Mouse (Mus musculus) kidney, postnatal 0 days (tissue): ENCODE measurements at regions not wholly inside any gene's neighbourhood (a gene's known extent, or its start where the extent isn't known, plus 50 kb on each side); places are given as distances from the start of the nearest gene placed in this dataset.

Experiments used
- ATAC-seq: fragments of 200-750 bp; cut with Nextera tagmentation; replicated peaks from 2 replicates; pipeline ENCODE4 v1.8.0; 2017; ENCODE audit warnings: low read depth, moderate number of reproducible peaks, moderate TSS enrichment, moderate library complexity; ENCODE audit not compliant: low FRiP score
- DNase-seq: peaks from one replicate; pipeline ENCODE4 v3.0.0-alpha.2; 2016; ENCODE audit warnings: low spot score
- H3K27ac ChIP-seq: fragments of 300-500 bp; sonication (generic); 2 replicates; pipeline ENCODE4 v1.5.1; 2014; ENCODE audit warnings: mild to moderate bottlenecking
- H3K27me3 ChIP-seq: fragments of 300-500 bp; sonication (generic); 2 replicates; pipeline ENCODE4 v1.6.1; 2014; ENCODE audit warnings: low read length, mixed read lengths; ENCODE audit not compliant: insufficient read depth
- H3K36me3 ChIP-seq: fragments of 300-500 bp; sonication (generic); 2 replicates; pipeline ENCODE4 v1.6.1; 2014; ENCODE audit warnings: low read length, mixed read lengths; ENCODE audit not compliant: insufficient read depth
- H3K4me1 ChIP-seq: fragments of 300-500 bp; sonication (generic); replicated peaks from 2 replicates; pipeline ENCODE4 v1.6.1; 2014; ENCODE audit warnings: antibody characterized with exemption, low read length, mixed read lengths; ENCODE audit not compliant: insufficient read depth
- H3K4me2 ChIP-seq: fragments of 300-500 bp; sonication (generic); 2 replicates; pipeline ENCODE4 v1.6.1; 2014; ENCODE audit warnings: mild to moderate bottlenecking, low read length, moderate library complexity, mixed read lengths
- H3K4me3 ChIP-seq: fragments of 300-500 bp; sonication (generic); replicated peaks from 2 replicates; pipeline ENCODE4 v1.5.1; 2014; ENCODE audit warnings: low read depth, low read length
- H3K9ac ChIP-seq: fragments of 300-500 bp; sonication (generic); 2 replicates; pipeline ENCODE4 v1.6.1; 2014; ENCODE audit warnings: low read depth, low read length
- H3K9me3 ChIP-seq: fragments of 300-500 bp; sonication (generic); replicated peaks from 2 replicates; pipeline ENCODE4 v1.6.1; 2016; ENCODE audit warnings: low read length, inconsistent platforms, mixed read lengths
- CTCF ChIP-seq: IDR thresholded peaks from 2 replicates; pipeline ENCODE4 v1.5.1; 2016; ENCODE audit warnings: antibody characterized with exemption, low read depth, mild to moderate bottlenecking, moderate library complexity
- WGBS: fragments of 180-500 bp; shearing (Covaris S2); extraction: QIAGEN DNeasy Blood & Tissue Kit; methylation state at CpG from one replicate; pipeline ENCODE4 v1.1.7; 2014; 5-methylcytosine and 5-hydroxymethylcytosine counted together

DNA sequence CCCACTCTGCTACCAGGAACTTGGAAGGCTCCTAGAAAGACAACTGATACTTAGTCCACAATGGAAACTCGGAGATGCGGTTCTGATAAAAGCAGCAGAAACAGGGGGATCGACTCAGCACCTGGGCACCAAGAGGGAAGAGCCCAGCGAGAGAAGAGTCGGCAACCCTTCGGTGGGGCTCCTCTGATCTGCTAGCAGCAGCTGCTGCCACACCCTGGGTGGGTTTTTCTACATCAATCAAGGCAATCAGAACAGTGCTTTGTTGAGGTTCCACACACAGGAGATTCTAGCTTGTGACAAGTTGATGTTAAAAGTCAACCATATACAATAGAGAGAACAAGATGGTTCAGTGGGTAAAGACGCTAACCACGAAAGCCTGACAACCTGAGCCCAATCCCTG, 102.4 kb upstream of the Npas2 start:
- Histone ChIP-seq H3K4me2 (no peak overlapping the region), H3K4me3 (no peak overlapping the region), H3K36me3 (no peaks in the 10 kb centered on the region), H3K9ac (no peak overlapping the region), H3K27ac (no peak overlapping the region), H3K27me3 (no peaks in the 10 kb centered on the region), H3K9me3 (no peaks in the 10 kb centered on the region), H3K4me1 (no peaks in the 10 kb centered on the region)
- DNase-seq (no peak), ATAC-seq (no peak)
- no peak for TF ChIP-seq CTCF
- WGBS = 91% methylated on average over 8 of the region's 8 CpGs

DNA sequence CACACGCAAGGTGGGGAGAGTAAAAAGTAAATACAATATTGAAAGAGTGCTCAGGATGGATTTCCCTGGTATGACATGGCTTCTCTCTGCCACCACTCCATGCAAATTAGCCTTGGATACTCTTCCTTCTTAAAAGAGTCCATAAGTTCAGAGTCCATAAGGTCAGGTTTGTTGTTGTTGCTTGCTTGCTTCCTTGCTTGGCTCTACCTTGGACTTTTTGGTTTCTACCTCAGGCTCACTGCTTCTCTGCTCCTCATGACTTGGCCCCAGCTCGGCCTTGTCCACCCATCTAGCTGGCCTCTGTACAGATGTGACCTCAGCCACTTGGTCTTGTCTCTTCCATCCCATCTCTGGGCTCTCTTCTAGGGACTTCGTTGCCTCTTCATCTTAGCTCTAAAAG, 101.9 kb upstream of the Npas2 start:
- H3K27ac ChIP-seq = no peak overlapping the region
- TF ChIP-seq CTCF = no peak
- no peaks in the 10 kb centered on the region for H3K36me3 ChIP-seq
- H3K4me2 ChIP-seq = no peak overlapping the region
- H3K4me1 ChIP-seq = no peaks in the 10 kb centered on the region
- no peak overlapping the region for H3K9ac ChIP-seq
- H3K27me3 ChIP-seq = no peaks in the 10 kb centered on the region
- H3K9me3 ChIP-seq = no peaks in the 10 kb centered on the region
- DNase-seq = no peak
- H3K4me3 ChIP-seq = no peak overlapping the region
- no peak for ATAC-seq
- 85% methylated on average over 3 of the region's 3 CpGs for WGBS

DNA sequence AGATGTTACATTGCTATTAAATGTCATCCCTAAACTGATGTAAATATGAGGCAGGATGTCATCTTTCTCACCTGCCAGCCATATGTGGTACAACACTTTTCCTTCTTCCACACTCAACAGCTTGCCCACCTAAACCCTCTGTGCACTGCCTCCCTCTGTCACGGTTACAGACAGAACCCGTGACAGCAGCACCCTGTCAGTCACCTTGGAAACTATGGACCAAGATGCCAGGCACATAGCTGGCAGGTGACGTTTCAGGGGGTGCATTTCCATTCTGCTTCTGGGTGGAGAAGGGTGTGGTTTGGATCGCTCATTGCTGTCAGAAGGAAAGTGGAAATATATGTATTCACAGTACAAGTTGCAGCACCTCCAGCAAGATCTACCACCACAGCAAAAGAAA, 100.2 kb upstream of the Npas2 start:
- H3K9ac ChIP-seq = no peak overlapping the region
- TF ChIP-seq CTCF = no peak
- no peaks in the 10 kb centered on the region for H3K36me3 ChIP-seq
- no peak overlapping the region for H3K4me2 ChIP-seq
- H3K27ac ChIP-seq = no peak overlapping the region
- WGBS = 78% methylated on average over 4 of the region's 4 CpGs
- ATAC-seq (no peak), DNase-seq (no peak)
- no peaks in the 10 kb centered on the region for H3K9me3 ChIP-seq
- H3K27me3 ChIP-seq = no peaks in the 10 kb centered on the region
- H3K4me3 ChIP-seq = no peak overlapping the region
- H3K4me1 ChIP-seq = no peaks in the 10 kb centered on the region

DNA sequence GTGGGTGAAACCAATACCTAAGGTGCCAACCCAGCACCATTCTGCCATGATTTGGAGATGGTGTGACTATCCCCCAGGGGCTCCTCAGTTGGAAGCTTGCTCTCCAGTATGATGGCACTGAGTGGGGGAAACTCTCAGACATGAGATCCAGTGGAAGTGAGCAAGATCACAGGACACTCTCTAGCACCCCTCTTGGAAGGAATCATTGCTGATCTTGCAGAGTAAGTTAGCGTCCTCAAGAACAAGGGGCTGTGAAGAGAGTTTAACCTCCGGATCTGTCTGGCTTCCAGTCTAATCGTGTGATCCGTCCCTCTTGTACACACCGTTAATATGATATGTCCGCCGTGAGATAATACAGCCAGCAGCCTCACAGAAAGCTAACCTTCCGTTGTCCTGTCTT, 99.5 kb upstream of the Npas2 start:
- no peak overlapping the region for H3K4me2 ChIP-seq
- H3K4me1 ChIP-seq = no peaks in the 10 kb centered on the region
- H3K27me3 ChIP-seq = no peaks in the 10 kb centered on the region
- WGBS = 90% methylated on average over 8 of the region's 8 CpGs
- no peak overlapping the region for H3K27ac ChIP-seq
- ATAC-seq (no peak), DNase-seq (no peak)
- H3K9ac ChIP-seq = no peak overlapping the region
- no peak overlapping the region for H3K4me3 ChIP-seq
- H3K9me3 ChIP-seq = no peaks in the 10 kb centered on the region
- no peak for TF ChIP-seq CTCF
- no peaks in the 10 kb centered on the region for H3K36me3 ChIP-seq

DNA sequence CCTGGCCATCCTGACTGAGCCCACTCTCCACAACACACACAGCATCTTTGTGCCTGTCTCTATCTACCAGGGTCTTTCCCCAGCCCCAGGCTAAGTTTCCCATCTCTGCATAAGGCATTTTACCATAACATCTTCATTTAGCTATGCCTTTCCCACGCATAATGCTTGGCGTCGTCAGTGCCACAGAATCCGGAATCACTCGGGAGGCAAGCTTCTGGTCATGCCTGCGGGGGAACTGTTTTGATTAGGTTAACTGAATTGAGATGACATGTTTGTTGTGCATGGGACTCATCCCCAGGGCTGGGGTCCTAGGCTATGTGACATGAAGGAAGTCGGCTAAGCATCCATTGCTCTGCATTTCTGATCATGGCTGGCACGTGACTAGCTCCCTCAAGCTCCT, 97.6 kb upstream of the Npas2 start:
- Histone ChIP-seq H3K4me2 (no peak overlapping the region), H3K9ac (no peak overlapping the region), H3K27ac (no peak overlapping the region), H3K4me1 (no peaks in the 10 kb centered on the region), H3K9me3 (no peaks in the 10 kb centered on the region), H3K27me3 (no peaks in the 10 kb centered on the region), H3K36me3 (no peaks in the 10 kb centered on the region), H3K4me3 (no peak overlapping the region)
- TF ChIP-seq CTCF = no peak
- WGBS = 91% methylated on average over 8 of the region's 8 CpGs
- no peak for DNase-seq
- ATAC-seq = no peak

DNA sequence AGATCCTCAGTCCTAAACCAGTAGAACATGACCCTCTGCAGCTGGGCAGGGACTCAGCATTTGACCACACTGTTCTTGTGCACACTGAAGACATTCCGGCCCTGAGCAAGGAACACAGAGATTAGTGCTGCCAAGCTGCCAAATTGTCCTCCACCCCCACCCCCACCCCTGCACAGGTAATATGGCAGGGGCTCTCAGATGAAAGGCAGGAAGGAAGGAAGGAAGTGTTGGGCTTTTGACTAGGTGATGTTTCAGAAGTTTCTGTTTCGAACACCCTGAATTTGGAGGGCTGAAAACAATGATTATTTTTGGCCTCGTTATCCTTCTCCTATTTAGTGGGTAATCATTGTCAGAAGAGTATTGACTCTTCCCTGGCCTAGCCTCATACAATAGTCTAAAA, 96.8 kb upstream of the Npas2 start:
- no peaks in the 10 kb centered on the region for H3K9me3 ChIP-seq

DNA sequence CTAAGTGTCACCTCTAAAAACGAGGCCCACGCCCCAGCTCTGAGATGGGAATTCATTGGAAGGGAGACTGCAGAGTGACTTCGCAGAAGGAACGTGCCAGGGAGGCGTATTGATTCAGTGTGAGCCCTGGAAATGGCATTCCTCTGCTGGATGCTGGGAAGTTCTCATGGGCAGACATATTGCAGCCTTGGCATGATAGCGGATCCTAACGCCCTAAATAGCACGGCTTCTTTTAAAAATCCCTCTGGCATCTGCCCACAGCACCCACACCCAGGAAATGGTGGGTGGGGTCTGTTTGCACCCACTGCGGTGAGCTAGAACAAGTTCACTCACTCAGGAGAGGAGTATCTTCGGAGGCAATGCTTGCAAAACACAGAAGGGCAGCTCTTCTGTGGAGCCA, 96.0 kb upstream of the Npas2 start:
- 92% methylated on average over 10 of the region's 10 CpGs for WGBS
- Histone ChIP-seq H3K4me1 (no peaks in the 10 kb centered on the region), H3K4me3 (no peak overlapping the region), H3K27ac (no peak overlapping the region), H3K9ac (no peak overlapping the region), H3K4me2 (no peak overlapping the region), H3K27me3 (no peaks in the 10 kb centered on the region), H3K9me3 (no peaks in the 10 kb centered on the region), H3K36me3 (no peaks in the 10 kb centered on the region)
- DNase-seq (no peak), ATAC-seq (no peak)
- no peak for TF ChIP-seq CTCF

More for the DNA sequence above, 96.8 kb upstream of the Npas2 start:
- no peaks in the 10 kb centered on the region for H3K36me3 ChIP-seq
- 84% methylated on average over 3 of the region's 3 CpGs for WGBS
- no peaks in the 10 kb centered on the region for H3K27me3 ChIP-seq
- no peaks in the 10 kb centered on the region for H3K4me1 ChIP-seq
- DNase-seq (no peak), ATAC-seq (no peak)
- no peak overlapping the region for H3K9ac ChIP-seq
- no peak overlapping the region for H3K4me3 ChIP-seq
- no peak for TF ChIP-seq CTCF
- H3K27ac ChIP-seq = no peak overlapping the region
- no peak overlapping the region for H3K4me2 ChIP-seq
